Mouse (Mus musculus): ENCODE data around the gene Zyg11b. TPM values are rescaled to one million over a fixed set of nuclear protein-coding genes. Genes with fewer than 3 reads are reported as not detected.

The Zyg11b gene
- total RNA-seq, 1 experiment from 2014 or later = 54.6 TPM

DNA sequence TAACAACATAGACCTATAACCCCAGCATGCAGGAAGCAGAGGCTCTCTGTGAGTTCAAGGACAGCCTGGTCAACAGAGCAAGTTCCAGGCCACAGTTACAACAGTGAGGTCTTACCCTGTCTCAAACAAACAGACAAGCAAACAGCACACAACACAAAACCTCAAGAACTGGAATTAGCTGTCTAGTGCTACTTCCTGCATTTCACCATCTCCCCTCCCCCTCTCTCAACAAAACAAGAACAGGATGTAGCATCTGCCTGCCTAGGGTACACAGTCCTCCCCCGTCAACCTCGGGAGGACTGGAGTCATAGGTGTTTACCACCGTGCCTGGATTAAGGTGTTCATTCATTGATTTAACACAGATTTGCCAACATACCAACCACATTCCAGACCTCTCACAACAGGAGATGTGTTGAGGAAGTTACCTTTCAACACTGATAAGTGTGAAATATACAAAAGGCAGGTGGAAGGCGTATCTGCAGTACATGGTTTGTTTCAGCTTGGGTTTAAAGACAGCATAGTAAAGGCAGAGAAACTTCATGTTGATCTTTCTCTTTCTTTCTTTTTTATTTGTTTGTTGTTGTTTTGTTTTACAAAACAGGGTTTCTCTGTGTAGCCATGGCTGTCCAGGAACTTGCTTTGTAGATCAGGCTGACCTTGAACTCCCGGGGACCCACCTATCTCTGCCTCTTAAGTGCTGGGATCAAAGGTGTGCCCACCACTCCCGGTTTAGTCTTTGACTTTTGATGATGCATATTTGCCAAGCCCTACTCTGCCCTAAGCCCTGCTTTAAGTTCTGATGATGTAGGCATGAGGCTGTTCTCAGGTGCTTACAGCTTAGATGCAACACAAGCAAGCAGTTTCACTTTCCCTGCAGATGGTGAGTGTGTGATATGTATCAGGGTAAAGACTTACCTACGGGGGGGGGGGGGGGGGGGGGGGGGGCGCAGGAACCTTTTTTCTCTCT, 18.0 kb upstream of the Zyg11b start:
- no peak for DNase-seq

DNA sequence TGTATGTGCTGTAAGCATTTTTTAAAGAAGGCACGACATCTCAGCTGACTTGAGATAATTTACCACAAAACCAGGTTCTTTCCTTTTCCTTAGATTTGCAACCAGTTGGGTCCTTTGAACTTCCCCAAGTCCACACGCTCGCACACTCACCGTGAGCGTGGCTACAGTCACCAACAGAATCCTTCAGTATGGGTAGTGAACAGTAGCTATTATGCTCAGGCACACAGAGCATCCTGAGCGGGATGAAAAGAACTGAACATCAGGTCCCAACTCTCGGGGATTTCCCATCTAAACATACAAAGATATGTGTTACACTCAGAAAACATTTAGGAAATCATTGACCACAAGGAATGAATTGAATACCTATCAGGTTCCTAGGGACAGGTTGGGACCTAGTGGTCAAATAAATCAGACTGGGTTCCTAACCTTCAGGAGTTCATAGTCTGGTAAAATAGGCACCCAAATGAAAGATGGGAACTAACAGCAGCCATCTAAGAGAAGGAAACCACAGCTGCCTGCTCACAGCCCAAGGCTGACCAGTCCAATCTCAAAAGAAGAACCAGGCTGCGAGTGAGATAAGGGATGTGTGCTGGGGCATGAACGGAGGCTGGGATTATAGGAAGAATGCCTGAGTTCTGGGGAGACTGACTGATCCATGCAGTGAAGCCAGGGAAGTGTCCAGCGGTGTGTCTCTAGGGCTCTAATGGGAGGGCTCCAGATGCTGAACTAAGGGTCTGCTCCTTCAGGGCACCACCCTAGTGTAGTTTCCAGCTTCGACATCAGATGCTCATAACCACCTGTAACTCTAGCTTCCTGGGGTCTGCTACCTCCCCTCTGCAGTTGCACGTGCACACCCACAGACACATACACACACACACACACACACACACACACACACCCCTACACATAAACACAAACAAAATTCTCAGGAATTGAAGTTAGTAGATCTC, 17.0 kb upstream of the Zyg11b start:
- no peak for DNase-seq

DNA sequence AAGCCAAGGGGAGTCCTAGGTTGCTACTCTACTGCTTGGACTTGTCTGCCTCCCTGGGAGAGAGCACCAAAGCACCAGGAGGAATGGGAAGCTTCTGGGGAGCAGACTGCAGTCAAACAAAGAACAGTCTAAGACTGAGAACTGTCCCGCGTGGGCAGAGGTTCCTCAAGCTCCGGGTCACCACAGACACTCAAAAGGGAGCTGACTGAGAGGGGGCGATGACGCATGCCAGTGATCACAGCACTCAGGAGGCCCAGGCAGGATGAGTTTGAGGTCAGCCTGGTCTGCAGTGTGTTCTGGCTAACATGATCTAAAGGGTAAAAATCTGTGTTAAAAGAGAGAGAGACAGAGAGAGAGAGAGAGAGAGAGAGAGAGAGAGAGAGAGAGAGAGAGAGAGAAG, 13.1 kb upstream of the Zyg11b start:
- DNase-seq = no peak

DNA sequence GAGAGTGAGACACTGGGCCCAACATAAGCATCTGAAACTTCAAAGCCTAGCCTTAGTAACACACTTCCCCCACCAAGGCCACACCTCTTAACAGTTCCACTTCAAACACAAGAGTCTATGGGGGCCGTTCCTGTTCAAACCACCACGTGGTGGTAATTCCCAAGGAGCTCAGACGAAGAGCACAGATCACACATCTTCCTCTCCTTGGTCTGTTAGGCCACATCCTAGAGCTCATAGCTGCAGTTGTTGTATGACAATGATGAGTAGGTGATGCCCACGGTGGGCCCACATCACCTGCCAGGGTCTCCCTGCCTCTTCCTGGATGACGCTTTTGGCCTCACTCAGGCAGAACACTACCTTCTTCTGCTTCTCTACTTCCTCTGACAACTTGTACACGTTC, 9.8 kb upstream of the Zyg11b start:
- no peak for DNase-seq

DNA sequence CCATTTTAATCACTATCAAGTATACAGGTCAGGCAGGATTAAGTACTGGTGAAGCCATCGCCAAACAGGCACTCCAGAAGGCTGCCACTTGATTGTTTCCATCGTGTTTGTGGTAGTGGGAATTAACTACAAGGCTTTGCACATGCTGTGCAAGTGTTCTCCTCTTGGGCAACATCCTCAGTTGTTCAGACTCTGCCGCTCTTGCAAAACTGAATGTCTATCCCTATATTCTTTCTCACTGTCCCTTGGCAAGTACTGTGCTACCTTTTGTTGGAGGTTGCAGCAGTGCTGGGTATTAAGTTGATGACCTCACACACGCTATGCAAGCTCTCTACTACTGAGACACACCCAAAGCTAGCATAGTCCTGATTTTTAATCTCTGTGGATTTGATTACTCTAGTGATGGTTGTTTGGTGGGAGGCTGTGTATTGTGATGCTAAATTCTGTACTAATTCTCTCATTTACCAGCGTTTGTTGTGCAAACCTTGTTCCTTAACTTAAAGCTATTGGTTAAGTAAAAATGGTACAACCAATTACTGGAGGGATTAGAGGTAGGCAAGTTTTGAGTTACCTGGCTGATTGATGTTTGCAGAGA, 1.5 kb upstream of the Zyg11b start:
- no peak for DNase-seq

DNA sequence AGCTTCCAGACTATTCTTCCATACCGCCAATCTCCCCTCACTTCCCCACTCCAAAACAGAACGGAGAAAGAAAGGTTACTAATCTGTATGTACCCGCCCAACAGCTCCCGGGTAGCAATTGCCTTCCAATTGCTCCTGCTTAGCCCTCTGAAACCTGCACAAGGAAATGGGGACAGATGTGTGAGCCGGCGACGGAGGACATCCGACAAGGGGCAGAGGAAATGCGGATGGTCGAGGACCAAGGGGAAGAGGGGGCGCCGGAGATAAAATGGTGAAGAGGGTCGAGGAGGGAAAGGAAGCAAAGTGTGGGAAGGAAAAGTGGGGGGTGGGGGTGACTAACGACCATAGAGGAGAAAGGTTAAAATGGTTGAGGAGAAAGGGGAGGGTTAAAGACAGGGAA, 630 bp downstream of the Zyg11b start:
- DNase-seq = peak; percentile 18

DNA sequence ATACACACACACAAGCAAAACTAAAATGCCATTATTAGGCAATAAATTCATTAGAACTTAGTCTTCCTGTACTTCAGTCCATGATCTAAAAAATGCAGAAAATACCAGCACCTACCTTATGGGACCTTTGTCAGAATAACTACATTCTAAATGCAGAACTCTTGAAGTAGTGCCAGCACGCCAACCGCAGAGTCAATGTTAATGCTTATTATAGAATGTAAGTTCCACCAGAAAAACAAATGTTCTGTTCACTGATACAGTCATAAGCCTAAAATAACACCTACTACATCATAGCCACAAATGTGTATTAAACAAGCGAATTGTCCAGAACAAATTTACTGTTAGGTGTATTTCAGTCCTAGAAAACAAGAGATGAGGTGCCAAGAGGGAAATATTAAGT, 23.9 kb downstream of the Zyg11b start:
- no peak for DNase-seq

DNA sequence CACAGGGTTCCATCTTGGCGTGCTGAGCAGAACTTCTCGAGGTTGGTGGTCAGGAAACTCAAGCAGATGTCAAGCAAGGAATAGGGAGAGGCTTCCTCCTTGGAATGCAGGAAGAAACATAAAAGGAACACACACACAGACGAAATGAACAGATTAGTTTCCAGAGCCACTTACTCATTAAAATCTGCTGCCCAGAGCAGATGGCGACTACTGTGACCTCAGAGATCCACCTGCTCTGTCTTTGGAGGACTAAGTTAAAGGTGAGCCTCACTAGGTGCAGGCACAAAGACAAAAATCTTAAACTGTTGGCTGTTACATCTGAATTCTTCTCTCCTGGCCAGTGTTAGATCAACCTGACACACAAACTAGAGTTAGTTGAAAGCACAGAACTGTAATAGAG, 28.6 kb downstream of the Zyg11b start:
- no peak for DNase-seq

DNA sequence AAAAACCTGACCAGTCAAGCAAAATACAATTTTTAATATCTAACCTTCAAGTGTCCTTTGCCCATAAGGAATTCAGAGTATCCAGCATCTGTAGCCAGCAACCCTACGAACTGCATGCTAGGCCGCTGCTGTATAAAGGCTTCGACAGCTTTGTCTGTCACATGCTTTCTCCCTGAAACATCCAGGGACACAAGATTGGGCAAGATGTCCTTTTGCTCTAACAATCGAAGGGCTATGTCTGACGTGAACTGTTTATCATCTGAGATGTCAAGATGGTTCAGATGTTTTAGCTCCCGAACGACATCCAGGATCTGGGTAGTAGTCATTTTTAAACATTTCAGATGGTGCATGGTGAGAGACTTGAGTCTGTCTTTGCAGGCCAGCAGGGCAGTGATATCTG, 35.1 kb downstream of the Zyg11b start:
- no peak for DNase-seq

DNA sequence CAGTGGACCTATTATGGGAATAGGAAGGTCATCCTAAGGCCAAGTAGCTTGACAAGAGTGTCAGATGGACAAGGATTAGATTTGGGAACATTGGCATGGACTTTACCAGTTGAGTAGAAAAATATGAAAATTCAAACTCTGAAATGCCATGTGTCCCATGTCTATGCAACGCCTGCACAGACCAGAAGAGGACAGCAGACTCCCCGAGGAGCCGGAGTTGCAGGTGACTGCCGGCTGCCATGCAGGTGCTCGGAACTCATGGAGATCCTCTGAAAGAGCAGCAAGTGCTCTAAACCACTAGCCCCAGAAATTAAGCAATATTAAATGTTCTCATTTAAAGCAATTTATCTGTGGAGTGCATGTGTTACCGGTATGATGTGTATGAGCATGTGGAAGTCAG, 47.6 kb downstream of the Zyg11b start:
- no peak for DNase-seq

DNA sequence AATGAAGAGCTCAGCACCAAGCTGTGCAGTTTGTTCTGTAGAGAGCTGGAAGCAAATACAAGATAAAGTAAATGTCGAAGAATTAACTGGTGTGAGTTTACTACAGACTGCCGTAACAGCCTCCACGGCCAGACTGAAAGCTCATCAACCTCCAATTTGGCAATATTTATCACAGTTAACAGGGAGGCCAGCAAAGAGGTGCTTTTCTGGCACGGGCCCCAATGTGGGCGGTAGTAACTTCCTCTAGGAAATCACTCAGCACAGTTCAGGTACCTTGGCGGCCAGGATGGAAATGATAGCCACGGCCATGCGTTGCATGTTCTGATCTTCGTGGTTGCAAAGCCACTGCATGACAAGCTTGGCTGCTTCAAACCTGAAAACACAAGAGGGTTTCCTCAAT, 50.4 kb downstream of the Zyg11b start:
- DNase-seq = no peak

DNA sequence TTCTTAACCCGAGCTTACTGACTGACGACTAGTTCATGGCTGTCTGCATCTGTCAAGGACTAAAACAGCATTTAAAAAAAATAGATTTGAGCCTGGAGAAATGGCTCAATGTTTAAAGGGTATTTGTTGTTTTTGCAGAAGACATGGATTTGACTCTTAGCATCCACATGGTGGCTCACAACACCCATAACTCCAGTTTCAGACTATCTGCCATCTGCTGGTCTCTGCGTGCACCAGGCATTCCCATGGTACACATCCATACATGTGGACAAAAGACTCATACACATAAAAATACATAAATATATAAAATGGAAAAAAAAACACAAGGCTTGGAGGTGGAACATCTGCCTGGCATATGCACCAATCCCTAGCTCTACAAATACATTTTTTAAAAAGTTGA, 51.6 kb downstream of the Zyg11b start:
- no peak for DNase-seq

DNA sequence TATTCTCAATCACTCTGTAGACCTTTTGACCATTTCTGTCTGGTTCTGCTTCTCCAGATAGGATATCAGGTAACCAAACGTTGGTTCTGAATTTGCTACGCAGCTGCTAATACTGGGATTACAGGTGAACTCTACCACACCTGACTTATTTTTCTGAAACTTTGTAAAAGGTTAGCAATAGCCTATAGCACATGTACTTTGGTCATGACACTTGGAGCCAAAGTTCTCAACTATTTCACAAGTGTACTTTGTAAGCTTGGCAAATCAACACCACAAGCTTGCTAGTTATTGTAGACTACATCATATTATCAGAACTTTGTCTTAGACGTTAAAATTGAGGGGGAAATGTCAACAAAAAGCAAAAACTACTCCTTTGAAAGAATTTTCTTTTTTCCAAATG, 67.2 kb downstream of the Zyg11b start:
- no peak for DNase-seq

DNA sequence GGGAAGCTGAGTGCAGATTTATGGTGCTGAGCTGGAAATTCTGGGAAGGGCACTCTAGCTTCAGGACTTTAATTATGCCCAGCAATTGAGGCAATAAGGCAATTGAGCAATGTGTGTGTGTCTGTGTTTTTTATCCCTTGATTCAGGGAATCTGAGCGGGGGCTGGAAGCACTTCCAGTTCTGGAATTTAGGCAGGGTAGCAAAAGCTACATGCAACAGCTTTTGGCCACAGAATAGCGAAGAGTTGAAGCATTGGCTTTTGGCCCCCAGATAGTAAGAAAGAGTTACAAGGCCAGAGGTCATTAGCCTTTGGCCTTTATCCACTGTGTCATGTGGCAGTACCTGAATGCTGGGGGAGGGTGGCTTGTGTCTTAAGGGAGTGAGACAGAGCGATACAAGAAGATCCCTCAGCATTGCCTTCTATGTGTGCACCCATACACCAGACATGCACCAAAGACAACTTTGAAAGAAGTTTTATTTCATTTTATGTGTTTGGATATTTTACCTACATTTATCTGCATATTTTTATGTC, 75.5 kb downstream of the Zyg11b start:
- DNase-seq = no peak

DNA sequence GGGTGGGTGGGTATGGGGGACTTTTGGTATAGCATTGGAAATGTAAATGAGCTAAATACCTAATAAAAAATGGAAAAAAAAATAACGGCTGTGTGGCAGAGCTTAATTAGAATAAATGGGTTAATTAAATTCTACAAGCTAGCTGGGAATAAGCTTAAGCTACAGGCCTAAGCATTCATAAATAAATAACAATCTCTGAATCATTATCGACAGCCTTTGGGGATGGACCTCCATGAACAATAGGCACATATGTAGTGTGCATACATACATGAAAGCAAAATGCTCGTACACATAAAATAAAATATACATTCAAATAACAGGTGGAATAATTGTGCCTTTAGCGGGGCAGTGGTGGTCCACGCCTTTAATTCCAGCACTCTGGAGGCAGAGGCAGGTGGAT, 78.4 kb downstream of the Zyg11b start:
- no peak for DNase-seq

DNA sequence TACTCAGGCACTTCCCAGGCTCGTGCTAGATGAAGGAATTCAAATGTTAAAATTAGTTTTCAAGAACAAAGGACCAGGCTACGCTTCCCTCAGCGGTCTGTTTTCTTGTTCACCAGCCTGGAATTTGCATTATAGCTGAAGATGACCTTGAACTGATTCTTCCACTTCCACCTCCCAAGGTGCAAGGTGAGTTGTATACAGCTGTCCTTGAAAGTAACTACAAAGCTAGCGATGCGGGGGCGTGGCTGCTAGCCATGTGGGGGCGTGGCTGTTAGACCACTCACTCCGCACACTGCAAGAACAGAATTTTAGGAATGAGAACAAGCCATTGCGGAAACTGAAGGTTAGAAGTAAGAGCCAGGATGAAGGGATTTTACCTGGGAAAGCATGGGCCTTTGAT, 81.9 kb downstream of the Zyg11b start:
- no peak for DNase-seq

DNA sequence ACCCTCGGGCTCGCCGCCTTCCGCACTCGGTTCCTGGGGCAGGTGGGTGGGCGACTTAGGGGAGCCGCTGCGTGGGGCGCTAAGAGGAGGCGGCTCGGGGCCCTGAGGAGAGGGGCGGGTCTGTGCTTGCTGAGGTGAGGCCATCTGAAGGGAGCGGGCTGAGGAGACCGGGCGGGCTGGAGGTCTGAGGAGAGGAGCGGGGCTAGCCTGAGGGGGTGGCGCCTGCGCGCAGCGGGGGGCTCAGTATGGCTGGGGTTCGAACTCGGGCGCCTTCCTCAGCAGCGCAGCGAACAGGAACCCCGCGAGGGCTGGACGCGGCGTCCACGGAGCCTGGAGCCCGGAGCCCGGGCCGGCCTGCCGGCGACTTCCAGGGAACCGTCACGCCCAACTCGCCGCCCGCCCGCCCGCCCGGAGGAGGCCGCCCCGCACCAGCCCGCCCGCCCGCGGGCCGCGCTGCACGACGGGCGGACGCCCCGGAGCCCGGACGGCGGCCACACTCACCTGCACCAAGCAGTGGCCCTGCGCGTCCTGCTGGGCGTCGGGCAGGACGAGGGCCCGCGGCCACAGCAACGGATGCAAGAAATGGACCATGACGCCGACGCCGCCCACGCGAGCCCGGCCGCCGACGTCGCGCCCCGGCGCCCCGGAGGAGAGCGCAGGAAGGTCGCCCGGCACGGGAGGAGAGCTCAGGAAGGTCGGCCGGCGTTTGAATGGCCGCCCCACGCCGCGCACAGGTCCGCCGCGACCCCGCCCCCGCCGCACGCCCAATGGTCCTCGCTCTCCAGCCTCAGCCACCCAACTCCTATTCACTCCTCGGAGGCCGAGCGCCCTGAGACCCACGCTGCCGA, 83.3 kb downstream of the Zyg11b start, which contains the start of gene Zyg11a:
Gene Zyg11a, minus strand, starts transcription at position 717 of the 848 bp plus-strand sequence.
- DNase-seq = peak; percentile 15

DNA sequence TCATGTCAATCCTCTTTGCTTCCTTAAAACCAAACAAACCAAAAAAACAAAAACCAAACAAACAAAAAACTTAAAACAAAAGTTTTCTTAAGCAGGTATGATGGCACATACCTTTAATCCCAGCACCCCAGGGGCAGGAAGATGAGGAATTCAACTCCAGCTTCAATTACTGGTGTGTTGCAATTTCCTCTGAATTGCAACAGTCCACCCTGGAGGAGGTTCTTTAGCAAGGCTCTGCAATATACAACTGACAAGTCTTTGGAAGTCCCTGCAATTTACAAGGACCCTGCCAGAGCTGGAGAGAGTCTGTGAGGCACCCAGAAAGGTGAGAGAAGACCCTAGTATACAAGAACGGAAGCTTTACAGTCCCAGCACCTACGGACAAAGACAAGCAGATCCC, 87.9 kb downstream of the Zyg11b start:
- no peak for DNase-seq

DNA sequence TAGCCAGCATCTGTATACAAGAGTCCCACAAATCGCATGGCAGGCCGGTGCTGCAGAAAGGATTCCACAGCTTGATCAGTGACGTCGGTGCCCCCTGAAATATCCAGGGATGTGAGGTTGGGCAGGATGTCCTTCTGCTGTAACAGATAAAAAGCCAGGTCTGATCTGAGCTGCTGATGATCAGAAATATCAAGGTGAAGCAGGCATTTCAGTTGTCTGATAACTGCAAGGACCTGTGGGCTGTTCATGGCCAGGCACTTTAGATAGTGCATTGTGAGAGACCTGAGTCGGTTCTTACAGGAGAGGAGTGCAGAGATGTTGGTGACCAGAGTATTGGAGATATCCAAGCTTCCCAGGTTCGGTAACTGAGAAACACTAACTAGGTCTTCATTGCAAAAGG, 96.3 kb downstream of the Zyg11b start:
- DNase-seq = no peak

DNA sequence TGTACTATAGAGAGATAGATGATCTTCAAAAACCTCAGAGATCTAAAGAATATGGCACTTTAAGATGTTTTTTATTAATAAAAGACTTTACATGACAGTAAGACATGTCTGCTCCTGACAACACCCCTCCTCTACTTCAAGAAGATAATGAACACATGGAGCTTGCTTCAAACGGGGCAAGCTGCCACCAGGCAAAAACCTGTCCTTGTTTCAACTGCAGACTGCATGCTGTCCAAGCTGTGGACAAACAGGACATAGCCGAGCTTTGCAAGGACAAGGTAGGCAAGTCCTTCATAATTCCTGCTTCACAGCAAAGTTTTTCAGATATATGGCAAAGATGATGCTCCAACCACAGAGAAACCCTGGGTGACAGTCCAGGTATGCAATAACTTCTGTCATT, 101.7 kb downstream of the Zyg11b start:
- no peak for DNase-seq

DNA sequence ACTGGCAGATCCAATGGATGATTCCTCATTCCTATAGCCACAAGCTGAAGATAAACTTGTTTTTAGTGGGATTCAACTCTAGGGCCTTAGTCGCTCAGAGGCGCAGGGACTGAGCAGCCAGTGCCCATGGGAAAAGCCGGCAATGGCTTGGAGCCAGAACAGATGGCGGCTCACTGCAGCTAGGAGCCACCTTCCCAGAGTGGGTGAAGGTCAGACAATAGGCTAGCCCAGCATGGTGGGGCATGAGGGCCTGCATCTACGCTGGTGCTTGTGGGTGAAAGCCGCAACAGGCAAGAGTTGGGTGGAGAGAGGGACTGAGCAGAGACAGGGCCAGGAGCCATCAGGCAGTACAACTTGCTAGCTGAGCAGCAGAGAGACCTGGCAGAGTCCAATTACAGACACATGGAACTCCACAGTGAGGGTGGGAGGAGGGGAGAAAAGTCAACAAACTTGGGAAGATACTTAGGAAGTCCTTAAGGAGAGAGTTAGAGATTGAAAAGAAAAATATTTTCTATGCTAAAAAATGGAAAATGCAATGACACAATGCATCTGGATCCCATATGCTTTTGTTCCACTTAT, 104.5 kb downstream of the Zyg11b start:
- DNase-seq = peak; percentile 43
